Comparison of ENCODE assay signal across 9 mouse cellular contexts in genomic region chr15:81927741-81928140, GRCm38 (mm10). TPM values are rescaled to one million over a fixed set of nuclear protein-coding genes. Genes with fewer than 3 reads are reported as not detected.
A peak's percentile ranks its signal among the peaks of the same experiment; 100 is the strongest.
DNase-seq lines count a peak whose midpoint lies in the region; ATAC-seq and TF ChIP-seq lines count a peak whose summit lies in the region.
"Had no signal": no experiment of that assay in that cellular context is flagged by ENCODE, and none has a peak within 500 bp of the region (broad histone marks: within the 10 kb centered on the region; RNA-seq: fewer than 3 reads in every experiment).

No protein-coding gene starts in this region.

- H3K9ac ChIP-seq in neural tube, embryonic 13.5 days = no peak overlapping the region
- H3K9ac ChIP-seq in kidney, postnatal 0 days (ENCODE audit: low read depth, low read length) = no peak overlapping the region
- H3K9ac ChIP-seq: limb, embryonic 13.5 days had no signal

- H3K27ac ChIP-seq in neural tube, embryonic 13.5 days (replicated peaks) = peak overlapping the region; percentile 91
- peak overlapping the region; percentile 86 for H3K27ac ChIP-seq in kidney, postnatal 0 days
- H3K27ac ChIP-seq: limb, embryonic 13.5 days had no signal

- H3K9me3 ChIP-seq in neural tube, embryonic 13.5 days = no peaks in the 10 kb centered on the region
- H3K9me3 ChIP-seq in kidney, postnatal 0 days (replicated peaks; ENCODE audit: low read length) = no peaks in the 10 kb centered on the region
- H3K9me3 ChIP-seq: limb, embryonic 13.5 days had no signal

- no peak for TF ChIP-seq CTCF in kidney, postnatal 0 days (IDR thresholded peaks at IDR 0.05; ENCODE audit: low read depth)

- 45% methylated on average over 4 of the region's 4 CpGs for WGBS in neural tube, embryonic 13.5 days
- WGBS in kidney, postnatal 0 days = 18% methylated on average over 4 of the region's 4 CpGs

- no peak overlapping the region for H3K4me3 ChIP-seq in neural tube, embryonic 13.5 days
- no peak overlapping the region for H3K4me3 ChIP-seq in kidney, postnatal 0 days (replicated peaks; ENCODE audit: low read depth, low read length)
- H3K4me3 ChIP-seq: limb, embryonic 13.5 days had no signal

- ATAC-seq in neural tube, embryonic 13.5 days (ENCODE audit: low read depth) = no peak
- peak; percentile 42; the same call in 1 of the 2 replicates for ATAC-seq in kidney, postnatal 0 days (replicated peaks; ENCODE audit: low FRiP score, low read depth)
- ATAC-seq in frontal cortex, adult (ENCODE audit: low TSS enrichment) = no peak

- DNase-seq in adrenal gland, adult 2 months = peak; percentile 71
- no peak for DNase-seq in adrenal gland, adult 8-10 months
- no peak for DNase-seq in neural tube, embryonic 10.5 days (ENCODE audit: extremely low spot score, low spot score)
- peak; percentile 75 for DNase-seq in kidney, postnatal 0 days (ENCODE audit: low spot score)
- DNase-seq in yolk sac, embryonic 10.5 days (ENCODE audit: low spot score) = peak; percentile 62
- DNase-seq in layer of hippocampus, postnatal 14 days (ENCODE audit: low spot score in 2 of 2) = no peak

- H3K27me3 ChIP-seq in neural tube, embryonic 13.5 days = no peaks in the 10 kb centered on the region
- H3K27me3 ChIP-seq in kidney, postnatal 0 days (ENCODE audit: insufficient read depth, low read length) = no peaks in the 10 kb centered on the region
- H3K27me3 ChIP-seq: limb, embryonic 13.5 days had no signal

- H3K4me1 ChIP-seq in neural tube, embryonic 13.5 days (replicated peaks) = peaks cover 43% of the 10 kb centered on the region
- peaks cover 26% of the 10 kb centered on the region for H3K4me1 ChIP-seq in kidney, postnatal 0 days (replicated peaks; ENCODE audit: insufficient read depth, low read length)

- no peaks in the 10 kb centered on the region for H3K36me3 ChIP-seq in neural tube, embryonic 13.5 days
- H3K36me3 ChIP-seq in kidney, postnatal 0 days (ENCODE audit: insufficient read depth, low read length) = no peaks in the 10 kb centered on the region

- H3K4me2 ChIP-seq in neural tube, embryonic 13.5 days = no peak overlapping the region
- peak overlapping the region; percentile 37; the same call in 1 of the 2 replicates for H3K4me2 ChIP-seq in kidney, postnatal 0 days (ENCODE audit: low read length)
- H3K4me2 ChIP-seq: limb, embryonic 13.5 days had no signal

RNA-seq across cellular contexts. Expression of gene Polr3h, which starts 1.7 kb away (rescaled TPM):
- total RNA-seq in adrenal gland, adult 2 months (2021) = 10 to 100 TPM; 15.6 to 34.4 TPM
- 16.7 and 17.5 TPM in 2 replicates for polyA plus RNA-seq in adrenal gland, adult 2 months (2012; rRNA removed)
- total RNA-seq in adrenal gland, adult 8-10 months (2022) = 10 to 100 TPM; 27.5 to 39.2 (median 31.5) TPM
- polyA plus RNA-seq in neural tube, embryonic 13.5 days (2015; fragmentation: Nextera tagmentation; extraction: Ambion mirVana) = 78.6 and 80.6 TPM in 2 replicates
- 122 and 129 TPM in 2 replicates for polyA plus RNA-seq in kidney, postnatal 0 days (2015; fragmentation: Nextera tagmentation; extraction: Ambion mirVana)
- total RNA-seq in layer of hippocampus, postnatal 14 days (2021) = 10 to 100 TPM; 52.8 to 54.7 TPM

RNA-seq across cellular contexts. Expression of gene Csdc2, which starts 8.8 kb away (rescaled TPM):
- 10 to 100 TPM; 10.1 to 19.5 TPM for total RNA-seq in adrenal gland, adult 2 months (2021)
- polyA plus RNA-seq in adrenal gland, adult 2 months (2012; rRNA removed) = 33.6 and 50.1 TPM in 2 replicates
- total RNA-seq in adrenal gland, adult 8-10 months (2022) = 10 to 100 TPM in 2 of 4 experiments, 1 to 10 TPM in 2; 8.6 to 33.7 (median 19.6) TPM
- 117 and 127 TPM in 2 replicates for polyA plus RNA-seq in neural tube, embryonic 13.5 days (2015; fragmentation: Nextera tagmentation; extraction: Ambion mirVana)
- 20.4 and 23.1 TPM in 2 replicates for polyA plus RNA-seq in kidney, postnatal 0 days (2015; fragmentation: Nextera tagmentation; extraction: Ambion mirVana)
- total RNA-seq in layer of hippocampus, postnatal 14 days (2021) = 100 to 1,000 TPM; 131 to 136 TPM

RNA-seq across cellular contexts. Expression of gene Pmm1, which starts 33.0 kb away (rescaled TPM):
- total RNA-seq in adrenal gland, adult 2 months (2021) = 10 to 100 TPM; 70.6 to 74.8 TPM
- 114 and 118 TPM in 2 replicates for polyA plus RNA-seq in adrenal gland, adult 2 months (2012; rRNA removed)
- total RNA-seq in adrenal gland, adult 8-10 months (2022) = 100 to 1,000 TPM in 2 of 4 experiments, 10 to 100 TPM in 2; 71.1 to 132 (median 86.3) TPM
- polyA plus RNA-seq in neural tube, embryonic 13.5 days (2015; fragmentation: Nextera tagmentation; extraction: Ambion mirVana) = 62.2 and 75.2 TPM in 2 replicates
- polyA plus RNA-seq in kidney, postnatal 0 days (2015; fragmentation: Nextera tagmentation; extraction: Ambion mirVana) = 27.1 and 27.8 TPM in 2 replicates
- 100 to 1,000 TPM; 188 to 201 TPM for total RNA-seq in layer of hippocampus, postnatal 14 days (2021)

RNA-seq across cellular contexts. Expression of gene 1700029P11Rik, which starts 52.6 kb away (rescaled TPM):
- total RNA-seq in adrenal gland, adult 2 months (2021) = not detected
- polyA plus RNA-seq in adrenal gland, adult 2 months (2012; rRNA removed) = not detected in 2 replicates
- total RNA-seq in adrenal gland, adult 8-10 months (2022) = not detected
- not detected in 2 replicates for polyA plus RNA-seq in neural tube, embryonic 13.5 days (2015; fragmentation: Nextera tagmentation; extraction: Ambion mirVana)
- not detected in 2 replicates for polyA plus RNA-seq in kidney, postnatal 0 days (2015; fragmentation: Nextera tagmentation; extraction: Ambion mirVana)
- not detected for total RNA-seq in layer of hippocampus, postnatal 14 days (2021)
- polyA plus RNA-seq: limb, embryonic 13.5 days had no signal

RNA-seq across cellular contexts. Expression of gene Aco2, which starts 55.6 kb away (rescaled TPM):
- 1,000 to 10,000 TPM; 1,000 to 1,044 TPM for total RNA-seq in adrenal gland, adult 2 months (2021)
- polyA plus RNA-seq in adrenal gland, adult 2 months (2012; rRNA removed) = 391 and 396 TPM in 2 replicates
- 100 to 1,000 TPM; 297 to 630 (median 469) TPM for total RNA-seq in adrenal gland, adult 8-10 months (2022)
- polyA plus RNA-seq in neural tube, embryonic 13.5 days (2015; fragmentation: Nextera tagmentation; extraction: Ambion mirVana) = 252 and 268 TPM in 2 replicates
- 263 and 285 TPM in 2 replicates for polyA plus RNA-seq in kidney, postnatal 0 days (2015; fragmentation: Nextera tagmentation; extraction: Ambion mirVana)
- 100 to 1,000 TPM; 481 to 503 TPM for total RNA-seq in layer of hippocampus, postnatal 14 days (2021)

Comparison
In these comparisons a context has a peak if more than half of its experiments do, and no peak if none do; other contexts are left out.
1. DNase-seq: peak in adrenal gland, adult 2 months (single experiment), kidney, postnatal 0 days (single experiment) and yolk sac, embryonic 10.5 days (single experiment); none in adrenal gland, adult 8-10 months (single experiment), neural tube, embryonic 10.5 days (single experiment) and layer of hippocampus, postnatal 14 days (0 of 2).